Mouse (Mus musculus) gastrocnemius, postnatal 36 days (tissue): ENCODE data around the gene Gm38393. TPM values are rescaled to one million over a fixed set of nuclear protein-coding genes. Genes with fewer than 3 reads are reported as not detected.

Experiments used
- DNase-seq, 2 experiments: peaks; one replicate each; pipeline ENCODE4 v3.0.0; 2022
- intact Hi-C: fragments of 180-260 bp; cut with DNase I; formaldehyde crosslinking; loops from one replicate; pipeline ENCODE4 v1.15.1; 2025
- long read RNA-seq, 2 experiments: library from polyadenylated mRNA; stranded (forward); transcript quantifications; one replicate each; pipeline ENCODE4 v2.0.0; 2021
- total RNA-seq, 2 experiments: library from RNA; stranded (reverse); gene quantifications; 2 replicates each; pipeline ENCODE4 v1.2.3; 2021

Gm38393 gene
- 1 to 10 TPM; 2.1 to 3.3 TPM for total RNA-seq
- long read RNA-seq, experiment 1, result 0 reads
- long read RNA-seq, experiment 2, result 0 reads

DNA sequence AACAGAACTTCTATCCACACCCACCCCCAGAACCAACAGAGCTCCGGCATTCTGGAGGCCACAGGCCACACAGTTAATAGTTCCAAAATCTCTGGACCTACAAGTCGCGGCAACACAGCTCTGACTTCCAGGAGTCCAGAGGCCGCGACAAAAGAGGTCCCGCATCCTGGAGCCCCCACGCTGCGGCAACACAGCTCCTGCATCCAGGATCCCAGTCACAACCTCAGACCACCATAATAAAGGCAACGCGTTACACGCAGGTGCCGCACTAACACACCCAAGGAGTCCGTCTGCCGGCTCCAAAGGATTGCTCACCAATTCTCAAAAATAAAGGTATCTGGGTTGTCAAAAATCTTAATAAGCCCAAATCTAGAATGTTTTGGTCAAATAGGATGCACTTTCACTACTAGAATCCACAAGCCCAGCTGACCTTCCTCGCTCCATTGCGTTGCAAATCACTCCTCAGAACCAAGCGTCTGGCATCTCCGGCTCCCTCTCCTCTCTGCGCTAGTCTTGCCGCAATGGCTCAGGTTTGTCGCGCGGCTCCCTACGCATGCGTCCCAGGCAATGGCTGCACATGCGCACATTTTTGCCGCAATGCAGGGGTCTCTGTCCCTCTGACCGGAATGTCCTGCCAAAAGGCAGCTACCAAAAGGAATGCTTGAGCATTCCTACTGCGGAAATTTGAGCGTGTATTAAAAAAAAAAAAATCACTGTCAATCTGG, at the start of gene Gm38393, which contains the start of gene Snurf:
Gene Gm38393 (minus strand): TSS at position 459 of the 725 bp plus-strand sequence.
Gene Snurf (minus strand): TSS at position 444 of the 725 bp plus-strand sequence.
- intact Hi-C loops, result no loop called here
- DNase-seq, result peak; percentile 17

- no peak for DNase-seq
- intact Hi-C loops, result no loop called here
Observed at GRCm38 (mm10) chr7:60047481-60048201, 42.8 kb upstream of the Gm38393 start.

DNA sequence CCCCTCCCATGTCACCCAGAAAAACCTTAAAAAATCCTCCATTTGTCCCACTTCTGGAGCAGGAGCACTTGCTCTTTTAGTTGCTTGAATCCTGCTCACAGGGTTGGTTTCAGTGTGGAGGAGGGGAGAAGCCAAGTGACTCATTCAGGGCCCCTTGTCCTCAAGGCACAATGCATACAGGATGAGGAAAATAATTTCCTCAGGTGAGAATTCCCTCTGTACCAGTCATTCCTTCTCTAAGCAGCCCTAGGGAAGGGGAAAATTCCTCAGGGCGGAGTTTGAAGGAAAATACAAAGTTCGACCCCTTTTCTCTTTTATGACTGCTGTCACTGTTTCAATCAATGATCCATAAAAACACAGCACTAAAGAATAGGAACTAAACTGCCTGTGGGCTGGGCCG, 8.3 kb upstream of the Gm38393 start:
- no peak for DNase-seq
- intact Hi-C loops, result no loop called here

- no peak for DNase-seq
- intact Hi-C loops, result no loop called here
Observed at GRCm38 (mm10) chr7:60007727-60008360, 3.0 kb upstream of the Gm38393 start.

DNA sequence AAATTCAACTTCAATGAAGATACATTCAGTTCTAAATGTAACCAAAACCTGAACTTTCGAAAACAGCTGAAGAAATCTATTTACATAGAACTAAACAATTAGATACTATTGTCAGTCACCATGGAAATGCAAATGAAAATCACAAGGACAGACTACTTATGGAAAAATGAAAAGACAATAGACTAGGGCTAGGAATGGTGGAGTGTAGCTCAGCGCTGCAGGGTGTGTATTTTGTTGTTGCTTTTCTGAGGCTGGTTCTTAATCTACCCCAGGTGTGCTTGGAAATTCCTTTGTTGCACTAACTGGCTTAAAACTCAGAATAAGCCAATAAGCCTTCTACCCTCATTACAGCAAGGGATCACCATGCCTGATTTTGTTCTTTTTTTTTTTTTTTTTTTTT, 1.4 kb upstream of the Gm38393 start:
- intact Hi-C loops, result no loop called here

GRCm38 (mm10) chr7:60003921-60004605, 801 bp downstream of the Gm38393 start:
- intact Hi-C loops, result no loop called here
- peak in 1 of 2 experiments; percentile 17 for DNase-seq

More for the DNA sequence above, 1.4 kb upstream of the Gm38393 start:
- DNase-seq, result no peak

- no peak for DNase-seq
- intact Hi-C loops, result no loop called here
Observed at GRCm38 (mm10) chr7:60003006-60003865, 1.6 kb downstream of the Gm38393 start.

DNA sequence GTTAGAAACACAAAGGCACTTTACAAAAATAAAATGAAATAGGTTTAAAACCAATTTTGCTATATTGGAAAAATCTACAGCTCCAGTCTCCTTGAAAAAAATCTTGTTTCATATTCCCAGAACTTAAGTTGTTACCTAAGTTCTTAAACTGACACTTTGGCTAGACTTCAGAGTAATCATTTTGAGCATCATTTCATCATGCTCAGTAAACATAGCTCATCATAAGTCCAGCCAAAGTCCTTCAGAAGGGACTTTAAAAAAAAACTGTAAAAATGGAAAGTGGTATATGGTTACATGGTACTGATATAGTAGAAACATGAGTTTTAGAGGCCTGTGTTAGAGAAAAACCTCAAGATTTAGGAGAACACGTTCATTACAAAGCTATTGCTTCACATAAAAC, 26.2 kb downstream of the Gm38393 start:
- intact Hi-C loops, result no loop called here
- DNase-seq, result no peak

Other genes with a start within 250 kb of the Gm38393 start
- gene Snurf, start within 50 bp of the Gm38393 start, total RNA-seq, result 100 to 1,000 TPM; 138 to 163 TPM
- gene Snrpn, start 135.2 kb upstream of the Gm38393 start, total RNA-seq, result 10 to 100 TPM; 43.7 to 56.2 TPM